24 mouse cellular contexts compared by ENCODE assay signal in genomic region chr1:182100403-182100802, GRCm38 (mm10). TPM values are rescaled to one million over a fixed set of nuclear protein-coding genes. Genes with fewer than 3 reads are reported as not detected.
DNase-seq lines count a peak whose midpoint lies in the region; ATAC-seq and TF ChIP-seq lines count a peak whose summit lies in the region.
"Had no signal": no experiment of that assay in that cellular context is flagged by ENCODE, and none has a peak within 500 bp of the region (broad histone marks: within the 10 kb centered on the region; RNA-seq: fewer than 3 reads in every experiment).

No protein-coding gene starts in this region.

- H3K4me3 ChIP-seq in liver, adult 2 months (ENCODE audit: insufficient read depth, low read depth, low read length), result no peak overlapping the region
- H3K4me3 ChIP-seq in midbrain, embryonic 15.5 days, result no peak overlapping the region
- H3K4me3 ChIP-seq: embryonic facial prominence, embryonic 12.5 days; embryonic facial prominence, embryonic 15.5 days; hindbrain, embryonic 10.5 days; hindbrain, embryonic 13.5 days had no signal

- no peak overlapping the region for H3K4me2 ChIP-seq in midbrain, embryonic 15.5 days
- H3K4me2 ChIP-seq: embryonic facial prominence, embryonic 12.5 days; embryonic facial prominence, embryonic 15.5 days; heart, embryonic 11.5 days; hindbrain, embryonic 13.5 days had no signal

- TF ChIP-seq CTCF in liver, adult 2 months (IDR thresholded peaks at IDR 0.05; ENCODE audit: low read depth, low read length), result no peak

- WGBS in liver, adult 2 months, result 9% methylated on average over 3 of the region's 3 CpGs
- 53% methylated on average over 3 of the region's 3 CpGs for WGBS in midbrain, embryonic 15.5 days

- H3K9me3 ChIP-seq in midbrain, embryonic 15.5 days, result no peaks in the 10 kb centered on the region
- H3K9me3 ChIP-seq: embryonic facial prominence, embryonic 12.5 days; embryonic facial prominence, embryonic 15.5 days; hindbrain, embryonic 10.5 days; hindbrain, embryonic 13.5 days had no signal

- no peak for TF ChIP-seq POLR2A in liver, adult 2 months (IDR thresholded peaks at IDR 0.05; ENCODE audit: extremely low read depth, insufficient read depth, low read length)

- peak; percentile 34 for ATAC-seq in CD4-positive, CD25-positive, alpha-beta regulatory T cell, adult 4 months
- ATAC-seq in midbrain, embryonic 15.5 days (replicated peaks), result no peak
- ATAC-seq: forebrain, embryonic 14.5 days; forebrain, postnatal 0 days; hindbrain, embryonic 16.5 days; intestine, postnatal 0 days had no signal

- H3K27ac ChIP-seq in liver, adult 2 months (replicated peaks; ENCODE audit: insufficient read depth, low read depth, low read length), result no peak overlapping the region
- H3K27ac ChIP-seq in midbrain, embryonic 15.5 days, result no peak overlapping the region
- H3K27ac ChIP-seq: embryonic facial prominence, embryonic 12.5 days; embryonic facial prominence, embryonic 15.5 days; hindbrain, embryonic 10.5 days; hindbrain, embryonic 13.5 days had no signal

- peak; percentile 53 for DNase-seq in liver, adult 2 months (ENCODE audit: extremely low read depth, low read depth, low spot score)
- DNase-seq in liver (no peak), adipocyte (ENCODE audit: low spot score) (peak; percentile 20)
- DNase-seq in urinary bladder, postnatal 25 days (ENCODE audit: low spot score), result no peak
- no peak for DNase-seq in heart, postnatal 4 days
- DNase-seq: adrenal gland, adult 2 months; adrenal gland, postnatal 14 days; cerebellum, adult 11 months; cerebellum, adult 2 months; cerebellum, adult 9-11 months; cerebellum, postnatal 25 days; forebrain, postnatal 0 days; gastrocnemius, postnatal 10 days; heart, adult 11 months had no signal

- H3K27me3 ChIP-seq in liver, adult 2 months (ENCODE audit: control insufficient read depth, insufficient read depth, low read length), result no peaks in the 10 kb centered on the region
- H3K27me3 ChIP-seq in midbrain, embryonic 15.5 days (replicated peaks), result no peaks in the 10 kb centered on the region
- H3K27me3 ChIP-seq: embryonic facial prominence, embryonic 12.5 days; embryonic facial prominence, embryonic 15.5 days; hindbrain, embryonic 13.5 days had no signal

- no peaks in the 10 kb centered on the region for H3K79me2 ChIP-seq in liver, adult 2 months (ENCODE audit: control insufficient read depth, insufficient read depth, low read length)

- H3K36me3 ChIP-seq in liver, adult 2 months (ENCODE audit: control insufficient read depth, insufficient read depth, low read length), result no peaks in the 10 kb centered on the region
- H3K36me3 ChIP-seq in midbrain, embryonic 15.5 days (replicated peaks), result no peaks in the 10 kb centered on the region
- H3K36me3 ChIP-seq: embryonic facial prominence, embryonic 12.5 days; embryonic facial prominence, embryonic 15.5 days; hindbrain, embryonic 10.5 days; hindbrain, embryonic 13.5 days had no signal

- no peak overlapping the region for H3K9ac ChIP-seq in liver, adult 2 months (ENCODE audit: low read depth, low read length)
- no peak overlapping the region for H3K9ac ChIP-seq in midbrain, embryonic 15.5 days
- H3K9ac ChIP-seq: embryonic facial prominence, embryonic 12.5 days; embryonic facial prominence, embryonic 15.5 days; forebrain, postnatal 0 days; hindbrain, embryonic 13.5 days had no signal

- H3K4me1 ChIP-seq in liver, adult 2 months (ENCODE audit: control insufficient read depth, insufficient read depth, low read length), result no peaks in the 10 kb centered on the region
- H3K4me1 ChIP-seq in midbrain, embryonic 15.5 days, result no peaks in the 10 kb centered on the region

RNA-seq across cellular contexts. Expression of gene Srp9, which starts 24.1 kb away (rescaled TPM):
- total RNA-seq in liver, adult 2 months (2014; rRNA removed), result 109 and 110 TPM in 2 replicates
- polyA plus RNA-seq in liver, adult 2 months (2012; rRNA removed), result 47.7 TPM in 2 replicates
- polyA plus RNA-seq in CD4-positive, CD25-positive, alpha-beta regulatory T cell, adult 4 months (2017; shearing (Covaris generic)), result 100 to 1,000 TPM; 114 to 148 TPM
- 10 to 100 TPM; 48.7 to 50.8 TPM for total RNA-seq in heart, postnatal 4 days (2021)
- 125 and 128 TPM in 2 replicates for polyA plus RNA-seq in midbrain, embryonic 15.5 days (2015; fragmentation: Nextera tagmentation; extraction: Ambion mirVana)

Comparison
In these comparisons a context has a peak if more than half of its experiments do, and no peak if none do; other contexts are left out.
1. DNase-seq: peak in liver, adult 2 months (single experiment) and adipocyte (single experiment); none in liver (single experiment), urinary bladder, postnatal 25 days (single experiment) and heart, postnatal 4 days (single experiment).